Mouse (Mus musculus) olfactory bulb, adult 2 months (tissue): ENCODE measurements around the gene Trim67.

Experiments used
- CTCF ChIP-seq: fragments of 200-500 bp; IDR thresholded peaks from 2 replicates; pipeline ENCODE4 v1.5.1; 2012; ENCODE audit warnings: low read depth, mild to moderate bottlenecking, low read length, moderate library complexity; ENCODE audit not compliant: insufficient read depth
- POLR2A ChIP-seq: fragments of 200-500 bp; IDR thresholded peaks from 2 replicates; pipeline ENCODE4 v1.6.1; 2012; ENCODE audit warnings: mild to moderate bottlenecking, low read depth, low read length, moderate library complexity; ENCODE audit not compliant: insufficient read depth

DNA sequence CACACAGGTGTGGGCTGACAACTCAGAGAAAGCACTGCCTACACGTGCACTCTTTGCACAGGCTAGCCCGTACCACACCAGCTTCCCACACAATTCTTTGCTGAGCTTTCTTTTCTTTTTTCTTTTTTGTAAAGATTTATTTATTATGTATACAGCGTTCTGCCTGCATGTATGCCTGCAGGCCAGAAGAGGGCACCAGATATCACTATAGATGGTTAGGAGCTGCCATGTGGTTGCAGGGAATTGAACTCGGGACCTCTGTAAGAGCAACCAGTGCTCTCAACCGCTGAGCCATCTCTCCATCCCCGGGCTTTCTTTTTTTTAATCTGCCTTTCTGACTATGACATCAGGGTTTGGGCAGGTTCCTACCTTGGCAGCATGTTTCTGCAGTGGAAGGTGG is 30.6 kb downstream of the Trim67 start:
- TF ChIP-seq CTCF (no peak), POLR2A (no peak)
